Mouse (Mus musculus) midbrain, embryonic 11.5 days (tissue): ENCODE data around the gene Epn2. TPM values are rescaled to one million over a fixed set of nuclear protein-coding genes. Genes with fewer than 3 reads are reported as not detected.

ENCODE experiments used
- ATAC-seq: fragments of 200-750 bp; cut with Nextera tagmentation; 2 replicates; pipeline ENCODE4 v1.8.0; 2017; ENCODE audit warnings: moderate TSS enrichment, moderate library complexity; ENCODE audit not compliant: low FRiP score
- DNase-seq: peaks from one replicate; pipeline ENCODE4 v3.0.0; 2015; ENCODE audit warnings: low spot score; ENCODE audit errors: missing footprints
- H3K27ac ChIP-seq: fragments of 300-500 bp; sonication (generic); 2 replicates; pipeline ENCODE4 v1.5.1; 2014; ENCODE audit warnings: low read depth, low read length
- H3K27me3 ChIP-seq: fragments of 300-500 bp; sonication (generic); 2 replicates; pipeline ENCODE4 v1.6.1; 2014; ENCODE audit warnings: mild to moderate bottlenecking, low read length, moderate library complexity, mixed read lengths; ENCODE audit not compliant: control insufficient read depth, insufficient read depth
- H3K36me3 ChIP-seq: fragments of 300-500 bp; sonication (generic); 2 replicates; pipeline ENCODE4 v1.6.1; 2014; ENCODE audit warnings: mild to moderate bottlenecking, low read length, moderate library complexity, mixed read lengths; ENCODE audit not compliant: control insufficient read depth, insufficient read depth
- H3K4me1 ChIP-seq: fragments of 300-500 bp; sonication (generic); 2 replicates; pipeline ENCODE4 v1.6.1; 2014; ENCODE audit warnings: low read length; ENCODE audit not compliant: control insufficient read depth, insufficient read depth
- H3K4me2 ChIP-seq: fragments of 300-500 bp; sonication (generic); 2 replicates; pipeline ENCODE4 v1.6.1; 2014; ENCODE audit warnings: mild to moderate bottlenecking, moderate library complexity
- H3K4me3 ChIP-seq: fragments of 300-500 bp; sonication (generic); 2 replicates; pipeline ENCODE4 v1.5.1; 2014; ENCODE audit warnings: low read depth, low read length
- H3K9ac ChIP-seq: fragments of 300-500 bp; sonication (generic); 2 replicates; pipeline ENCODE4 v1.6.1; 2014; ENCODE audit warnings: low read length
- H3K9me3 ChIP-seq: fragments of 300-500 bp; sonication (generic); 2 replicates; pipeline ENCODE4 v1.6.1; 2016; ENCODE audit warnings: low read length; ENCODE audit not compliant: control insufficient read depth
- whole genome bisulfite sequencing: fragments of 180-500 bp; shearing (Covaris S2); extraction: QIAGEN DNeasy Blood & Tissue Kit; methylation state at CpG from one replicate; pipeline ENCODE4 v1.1.7; 2014; 5-methylcytosine and 5-hydroxymethylcytosine counted together
- polyA plus RNA-seq: library from polyadenylated mRNA; unstranded; fragments of >200 nt; fragmentation: Nextera tagmentation; extraction: Ambion mirVana; gene quantifications from 2 replicates; pipeline ENCODE4 v1.2.1, GENCODE M21; 2014

The Epn2 gene
- polyA plus RNA-seq, 1 experiment from 2014 or later, result 28.5 TPM

GRCm38 (mm10) chr11:61601465-61601864, 22.0 kb upstream of the Epn2 start:
- no peak overlapping the region for H3K27ac ChIP-seq
- 67% methylated on average over 3 of the region's 3 CpGs for WGBS
- H3K36me3 ChIP-seq, result no peaks in the 10 kb centered on the region
- no peaks in the 10 kb centered on the region for H3K9me3 ChIP-seq
- H3K4me3 ChIP-seq, result no peak overlapping the region
- no peak for DNase-seq
- H3K9ac ChIP-seq, result no peak overlapping the region
- ATAC-seq, result no peak
- no peaks in the 10 kb centered on the region for H3K27me3 ChIP-seq
- H3K4me1 ChIP-seq, result no peaks in the 10 kb centered on the region
- H3K4me2 ChIP-seq, result no peak overlapping the region

GRCm38 (mm10) chr11:61598367-61598766, 18.9 kb upstream of the Epn2 start:
- H3K9me3 ChIP-seq, result no peaks in the 10 kb centered on the region
- DNase-seq (no peak), ATAC-seq (no peak)
- no peak overlapping the region for H3K27ac ChIP-seq
- H3K4me2 ChIP-seq, result no peak overlapping the region
- H3K9ac ChIP-seq, result no peak overlapping the region
- no peaks in the 10 kb centered on the region for H3K36me3 ChIP-seq
- H3K4me1 ChIP-seq, result no peaks in the 10 kb centered on the region
- H3K27me3 ChIP-seq, result no peaks in the 10 kb centered on the region
- no peak overlapping the region for H3K4me3 ChIP-seq
- 61% methylated on average over 6 of the region's 6 CpGs for WGBS

GRCm38 (mm10) chr11:61597471-61597870, 18.0 kb upstream of the Epn2 start:
- Histone ChIP-seq H3K4me3 (no peak overlapping the region), H3K9me3 (no peaks in the 10 kb centered on the region), H3K36me3 (no peaks in the 10 kb centered on the region), H3K9ac (no peak overlapping the region), H3K4me1 (no peaks in the 10 kb centered on the region), H3K27me3 (no peaks in the 10 kb centered on the region), H3K27ac (no peak overlapping the region), H3K4me2 (no peak overlapping the region)
- DNase-seq (no peak), ATAC-seq (no peak)
- 94% methylated on average over 2 of the region's 2 CpGs for WGBS

DNA sequence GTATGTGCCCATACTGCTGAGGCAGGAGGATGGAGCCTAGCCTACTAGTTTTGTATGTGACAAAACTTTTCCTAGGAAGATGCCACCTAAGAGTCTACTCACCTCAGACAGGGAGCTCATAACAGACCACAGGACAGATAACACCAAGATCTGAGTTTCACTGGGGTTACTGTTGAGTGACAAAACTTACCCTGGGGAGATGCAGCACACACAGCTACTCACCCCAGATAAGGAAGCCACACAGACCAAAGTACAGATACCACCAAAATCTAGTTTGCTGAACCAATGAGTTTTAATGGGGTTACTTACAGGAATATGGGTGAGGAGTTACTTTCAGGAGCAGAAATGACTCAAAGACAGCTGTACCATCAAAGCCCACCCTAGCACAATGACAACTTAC, 13.6 kb upstream of the Epn2 start:
- Histone ChIP-seq H3K27me3 (no peaks in the 10 kb centered on the region), H3K36me3 (no peaks in the 10 kb centered on the region), H3K4me2 (no peak overlapping the region), H3K9me3 (no peaks in the 10 kb centered on the region), H3K9ac (no peak overlapping the region), H3K4me1 (no peaks in the 10 kb centered on the region), H3K4me3 (no peak overlapping the region), H3K27ac (no peak overlapping the region)
- DNase-seq (no peak), ATAC-seq (no peak)

DNA sequence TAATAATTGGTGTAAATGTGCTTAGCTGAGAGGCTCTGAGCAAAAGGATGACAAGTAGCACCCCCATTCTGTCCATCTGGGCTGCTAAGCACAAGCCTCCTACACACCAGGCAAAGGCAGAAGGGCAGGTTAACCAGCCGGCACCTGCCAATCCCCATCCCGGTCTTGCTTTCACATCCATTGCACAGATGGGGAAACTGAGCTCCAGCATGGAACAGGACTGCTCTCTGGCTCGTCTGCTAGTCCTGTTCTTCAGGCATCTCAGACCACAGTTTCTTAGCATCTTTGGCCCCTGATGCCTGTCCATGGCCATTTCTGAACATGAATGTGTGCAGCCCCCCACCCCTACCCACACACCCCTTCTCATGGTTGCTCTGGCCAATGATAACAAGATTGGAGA, 12.6 kb upstream of the Epn2 start:
- ATAC-seq (no peak), DNase-seq (no peak)
- H3K27me3 ChIP-seq, result no peaks in the 10 kb centered on the region
- no peak overlapping the region for H3K4me2 ChIP-seq
- no peaks in the 10 kb centered on the region for H3K4me1 ChIP-seq
- 89% methylated on average over 3 of the region's 3 CpGs for WGBS
- no peak overlapping the region for H3K4me3 ChIP-seq
- H3K36me3 ChIP-seq, result no peaks in the 10 kb centered on the region
- H3K9ac ChIP-seq, result no peak overlapping the region
- H3K27ac ChIP-seq, result no peak overlapping the region
- H3K9me3 ChIP-seq, result no peaks in the 10 kb centered on the region

GRCm38 (mm10) chr11:61590516-61591213, 11.2 kb upstream of the Epn2 start:
- Histone ChIP-seq H3K27ac (no peak overlapping the region), H3K4me1 (no peaks in the 10 kb centered on the region), H3K9me3 (no peaks in the 10 kb centered on the region), H3K4me3 (no peak overlapping the region), H3K27me3 (no peaks in the 10 kb centered on the region), H3K9ac (no peak overlapping the region), H3K36me3 (no peaks in the 10 kb centered on the region), H3K4me2 (no peak overlapping the region)
- ATAC-seq, result no peak
- no peak for DNase-seq
- WGBS, result 50% methylated on average over 7 of the region's 7 CpGs

GRCm38 (mm10) chr11:61585421-61585820, 5.9 kb upstream of the Epn2 start:
- 79% methylated on average over 4 of the region's 4 CpGs for WGBS
- Histone ChIP-seq H3K36me3 (no peaks in the 10 kb centered on the region), H3K9me3 (no peaks in the 10 kb centered on the region), H3K27me3 (no peaks in the 10 kb centered on the region), H3K9ac (no peak overlapping the region), H3K4me3 (no peak overlapping the region), H3K27ac (no peak overlapping the region), H3K4me2 (no peak overlapping the region), H3K4me1 (no peaks in the 10 kb centered on the region)
- DNase-seq (no peak), ATAC-seq (no peak)

DNA sequence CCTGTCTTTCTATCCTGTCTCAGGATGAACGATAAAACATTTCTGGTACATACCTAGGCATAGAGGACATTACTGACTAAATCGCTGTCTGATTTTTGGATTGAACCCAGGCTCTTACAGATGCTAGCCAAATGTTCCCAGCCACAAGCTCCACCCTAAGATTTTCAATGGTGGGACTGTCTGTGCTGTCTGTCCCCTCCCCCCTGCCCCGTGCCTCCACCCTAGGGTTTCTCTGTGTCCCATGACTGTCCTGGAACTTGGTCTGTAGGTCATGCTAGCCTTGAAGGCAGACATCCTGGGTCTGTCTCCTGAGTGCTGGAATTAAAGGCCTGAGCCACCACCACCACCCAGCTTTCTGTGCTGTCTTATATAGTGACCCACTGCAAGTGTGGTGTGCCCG, 5.3 kb upstream of the Epn2 start:
- ATAC-seq, result no peak

GRCm38 (mm10) chr11:61584096-61584495, 4.6 kb upstream of the Epn2 start:
- no peak for ATAC-seq
- no peak for DNase-seq
- Histone ChIP-seq H3K4me1 (no peaks in the 10 kb centered on the region), H3K9me3 (no peaks in the 10 kb centered on the region), H3K27ac (no peak overlapping the region), H3K9ac (no peak overlapping the region), H3K27me3 (no peaks in the 10 kb centered on the region), H3K4me3 (no peak overlapping the region), H3K36me3 (no peaks in the 10 kb centered on the region), H3K4me2 (no peak overlapping the region)
- WGBS, result 83% methylated on average over 6 of the region's 6 CpGs

More for the DNA sequence above, 5.3 kb upstream of the Epn2 start:
- Histone ChIP-seq H3K4me2 (no peak overlapping the region), H3K9ac (no peak overlapping the region), H3K27me3 (no peaks in the 10 kb centered on the region), H3K4me3 (no peak overlapping the region), H3K9me3 (no peaks in the 10 kb centered on the region), H3K4me1 (no peaks in the 10 kb centered on the region), H3K27ac (no peak overlapping the region), H3K36me3 (no peaks in the 10 kb centered on the region)
- WGBS, result 79% methylated on average over 4 of the region's 4 CpGs
- DNase-seq, result no peak
